Mouse (Mus musculus): Measurements from ENCODE around the gene Ccdc169.

Ccdc169 gene

GRCm38 (mm10) chr3:55123064-55123463 lies 14.1 kb upstream of the Ccdc169 start:
- DNase-seq, result no peak

GRCm38 (mm10) chr3:55129181-55129692 lies 7.9 kb upstream of the Ccdc169 start:
- no peak for DNase-seq

GRCm38 (mm10) chr3:55131576-55132233 lies 5.4 kb upstream of the Ccdc169 start:
- DNase-seq, result no peak

GRCm38 (mm10) chr3:55139837-55140236 lies 2.7 kb downstream of the Ccdc169 start:
- DNase-seq, result no peak

- no peak for DNase-seq
Measured at GRCm38 (mm10) chr3:55141401-55141800, 4.3 kb downstream of the Ccdc169 start.

GRCm38 (mm10) chr3:55144916-55145315 lies 7.8 kb downstream of the Ccdc169 start:
- DNase-seq, result no peak

- DNase-seq, result no peak
Measured at GRCm38 (mm10) chr3:55146441-55146840, 9.3 kb downstream of the Ccdc169 start.

- no peak for DNase-seq
Measured at GRCm38 (mm10) chr3:55147156-55147555, 10.0 kb downstream of the Ccdc169 start.

GRCm38 (mm10) chr3:55148091-55148490 lies 11.0 kb downstream of the Ccdc169 start:
- DNase-seq, result no peak

- no peak for DNase-seq
Measured at GRCm38 (mm10) chr3:55151656-55152433, 14.7 kb downstream of the Ccdc169 start.

- no peak for DNase-seq
Measured at GRCm38 (mm10) chr3:55152673-55153334, 15.7 kb downstream of the Ccdc169 start.

GRCm38 (mm10) chr3:55154163-55154562 lies 17.0 kb downstream of the Ccdc169 start:
- DNase-seq, result no peak

GRCm38 (mm10) chr3:55157413-55157812 lies 20.3 kb downstream of the Ccdc169 start:
- no peak for DNase-seq

GRCm38 (mm10) chr3:55161144-55161543 lies 24.0 kb downstream of the Ccdc169 start:
- DNase-seq, result no peak

- DNase-seq, result no peak
Measured at GRCm38 (mm10) chr3:55163510-55163909, 26.4 kb downstream of the Ccdc169 start.

GRCm38 (mm10) chr3:55172478-55172877 lies 35.3 kb downstream of the Ccdc169 start:
- DNase-seq, result no peak

GRCm38 (mm10) chr3:55177271-55177670 lies 40.1 kb downstream of the Ccdc169 start:
- DNase-seq, result no peak

GRCm38 (mm10) chr3:55181766-55182165 lies 44.6 kb downstream of the Ccdc169 start, which contains the start of gene Sohlh2:
Sohlh2 (plus strand) TSS chr3:55182028.
- DNase-seq, result no peak

GRCm38 (mm10) chr3:55191668-55192067 lies 54.5 kb downstream of the Ccdc169 start:
- no peak for DNase-seq

GRCm38 (mm10) chr3:55193351-55193750 lies 56.2 kb downstream of the Ccdc169 start:
- no peak for DNase-seq

- no peak for DNase-seq
Measured at GRCm38 (mm10) chr3:55194792-55195191, 57.7 kb downstream of the Ccdc169 start.

- no peak for DNase-seq
Measured at GRCm38 (mm10) chr3:55195581-55196327, 58.6 kb downstream of the Ccdc169 start.

GRCm38 (mm10) chr3:55196328-55196710 lies 59.2 kb downstream of the Ccdc169 start:
- DNase-seq, result no peak
